Mouse (Mus musculus): ENCODE data around the gene Pygm.

Gene Pygm

GRCm38 (mm10) chr19:6408749-6409148 lies 24.6 kb downstream of the Pygm start:
- DNase-seq (ENCODE audit: extremely low spot score, low spot score): no peak

- no peak for DNase-seq (ENCODE audit: extremely low spot score, low spot score)
These were observed 25.0 kb downstream of the Pygm start for GRCm38 (mm10) chr19:6409176-6409575.

- no peak for DNase-seq (ENCODE audit: extremely low spot score, low spot score)
These were observed 25.7 kb downstream of the Pygm start for GRCm38 (mm10) chr19:6409936-6410335.

GRCm38 (mm10) chr19:6412798-6413197 lies 28.6 kb downstream of the Pygm start:
- DNase-seq (ENCODE audit: extremely low spot score, low spot score): no peak

GRCm38 (mm10) chr19:6415454-6415853 lies 31.3 kb downstream of the Pygm start:
- DNase-seq (ENCODE audit: extremely low spot score, low spot score): no peak

- peak; percentile 54 for DNase-seq (ENCODE audit: extremely low spot score, low spot score)
These were observed 32.0 kb downstream of the Pygm start for GRCm38 (mm10) chr19:6416124-6416770.

- DNase-seq (ENCODE audit: extremely low spot score, low spot score): no peak
These were observed 32.9 kb downstream of the Pygm start for GRCm38 (mm10) chr19:6416894-6417761.

- DNase-seq (ENCODE audit: extremely low spot score, low spot score): peak; percentile 92
These were observed 34.2 kb downstream of the Pygm start, which contains the start of gene Nrxn2 for GRCm38 (mm10) chr19:6418233-6418879. Gene Nrxn2, plus strand, starts transcription at chr19:6418731.

GRCm38 (mm10) chr19:6418984-6419692 lies 34.9 kb downstream of the Pygm start:
- DNase-seq (ENCODE audit: extremely low spot score, low spot score): no peak

GRCm38 (mm10) chr19:6419805-6420310 lies 35.7 kb downstream of the Pygm start:
- DNase-seq (ENCODE audit: extremely low spot score, low spot score): no peak

GRCm38 (mm10) chr19:6420481-6421210 lies 36.4 kb downstream of the Pygm start:
- no peak for DNase-seq (ENCODE audit: extremely low spot score, low spot score)

GRCm38 (mm10) chr19:6421211-6421590 lies 37.0 kb downstream of the Pygm start:
- no peak for DNase-seq (ENCODE audit: extremely low spot score, low spot score)

GRCm38 (mm10) chr19:6422014-6422413 lies 37.8 kb downstream of the Pygm start:
- no peak for DNase-seq (ENCODE audit: extremely low spot score, low spot score)

GRCm38 (mm10) chr19:6423241-6423640 lies 39.0 kb downstream of the Pygm start:
- DNase-seq (ENCODE audit: extremely low spot score, low spot score): no peak

GRCm38 (mm10) chr19:6424137-6424881 lies 40.1 kb downstream of the Pygm start:
- no peak for DNase-seq (ENCODE audit: extremely low spot score, low spot score)

- DNase-seq (ENCODE audit: extremely low spot score, low spot score): no peak
These were observed 41.4 kb downstream of the Pygm start for GRCm38 (mm10) chr19:6425595-6425994.

- DNase-seq (ENCODE audit: extremely low spot score, low spot score): peak; percentile 77
These were observed 42.7 kb downstream of the Pygm start for GRCm38 (mm10) chr19:6426703-6427500.

- peak; percentile 55 for DNase-seq (ENCODE audit: extremely low spot score, low spot score)
These were observed 43.6 kb downstream of the Pygm start for GRCm38 (mm10) chr19:6427653-6428434.

Measured in neural tube, embryonic 10.5 days (tissue).